Mouse (Mus musculus) regulatory T cell (primary cell): ENCODE results near the gene Ttc29.

Experiments used
- in situ Hi-C: fragments of 300-600 bp; cut with MboI, MseI; formaldehyde crosslinking; loops from one replicate; pipeline ENCODE4 v1.15.1; 2025; ENCODE audit warnings: high pct_unique_total_duplicates

Gene Ttc29

GRCm38 (mm10) chr8:78278598-78278997 is 65.5 kb downstream of the Ttc29 start:
- in situ Hi-C loops: no loop called here

GRCm38 (mm10) chr8:78284805-78285204 is 71.7 kb downstream of the Ttc29 start:
- in situ Hi-C loops: no loop called here

GRCm38 (mm10) chr8:78285366-78285765 is 72.3 kb downstream of the Ttc29 start:
- in situ Hi-C loops: no loop called here

- in situ Hi-C loops: no loop called here
These were observed 76.4 kb downstream of the Ttc29 start for GRCm38 (mm10) chr8:78289374-78289971.

- in situ Hi-C loops: no loop called here
These were observed 77.2 kb downstream of the Ttc29 start for GRCm38 (mm10) chr8:78290274-78290673.

GRCm38 (mm10) chr8:78295494-78295893 is 82.4 kb downstream of the Ttc29 start:
- in situ Hi-C loops: no loop called here

- in situ Hi-C loops: no loop called here
These were observed 90.5 kb downstream of the Ttc29 start for GRCm38 (mm10) chr8:78303579-78303978.

- in situ Hi-C loops: no loop called here
These were observed 93.5 kb downstream of the Ttc29 start for GRCm38 (mm10) chr8:78306604-78307003.

GRCm38 (mm10) chr8:78307131-78307530 is 94.0 kb downstream of the Ttc29 start:
- in situ Hi-C loops: no loop called here

GRCm38 (mm10) chr8:78309539-78309938 is 96.4 kb downstream of the Ttc29 start:
- in situ Hi-C loops: no loop called here

GRCm38 (mm10) chr8:78315576-78315975 is 102.5 kb downstream of the Ttc29 start:
- in situ Hi-C loops: no loop called here

- in situ Hi-C loops: no loop called here
These were observed 104.6 kb downstream of the Ttc29 start for GRCm38 (mm10) chr8:78317666-78318065.

GRCm38 (mm10) chr8:78323391-78323790 is 110.3 kb downstream of the Ttc29 start:
- in situ Hi-C loops: no loop called here

- in situ Hi-C loops: no loop called here
These were observed 127.8 kb downstream of the Ttc29 start for GRCm38 (mm10) chr8:78340689-78341529.

GRCm38 (mm10) chr8:78342151-78342550 is 129.1 kb downstream of the Ttc29 start:
- in situ Hi-C loops: no loop called here

- in situ Hi-C loops: no loop called here
These were observed 130.9 kb downstream of the Ttc29 start for GRCm38 (mm10) chr8:78344006-78344405.

GRCm38 (mm10) chr8:78345705-78346104 is 132.6 kb downstream of the Ttc29 start:
- in situ Hi-C loops: no loop called here

GRCm38 (mm10) chr8:78346131-78346621 is 133.1 kb downstream of the Ttc29 start:
- in situ Hi-C loops: no loop called here

- in situ Hi-C loops: no loop called here
These were observed 140.8 kb downstream of the Ttc29 start for GRCm38 (mm10) chr8:78353902-78354301.

GRCm38 (mm10) chr8:78354801-78355200 is 141.7 kb downstream of the Ttc29 start:
- in situ Hi-C loops: no loop called here

- in situ Hi-C loops: no loop called here
These were observed 177.7 kb downstream of the Ttc29 start for GRCm38 (mm10) chr8:78390756-78391155.

GRCm38 (mm10) chr8:78419272-78419671 is 206.2 kb downstream of the Ttc29 start:
- in situ Hi-C loops: no loop called here

GRCm38 (mm10) chr8:78420101-78420503 is 207.0 kb downstream of the Ttc29 start:
- in situ Hi-C loops: no loop called here
